Mouse (Mus musculus): ENCODE data around the gene Prss44. TPM values are rescaled to one million over a fixed set of nuclear protein-coding genes. Genes with fewer than 3 reads are reported as not detected.

Prss44 gene
- polyA plus RNA-seq (2015; fragmentation: Nextera tagmentation; extraction: Ambion mirVana): not detected in 2 replicates

GRCm38 (mm10) chr9:110813789-110814188 lies at the start of gene Prss44:
Gene Prss44, plus strand, starts transcription at chr9:110813994.
- H3K9me3 ChIP-seq (replicated peaks): no peaks in the 10 kb centered on the region
- H3K36me3 ChIP-seq: no peaks in the 10 kb centered on the region
- no peak within 1 kb of the TSS for H3K4me3 ChIP-seq (replicated peaks)
- WGBS: 63% methylated on average over 18 of the region's 18 CpGs
- no peak within 1 kb of the TSS for H3K4me2 ChIP-seq (replicated peaks)
- ATAC-seq (ENCODE audit: insufficient number of reproducible peaks, low FRiP score, low TSS enrichment, low read depth): no peak
- no peak within 1 kb of the TSS for H3K27ac ChIP-seq (replicated peaks)
- no peaks in the 10 kb centered on the region for H3K27me3 ChIP-seq
- 0 out of 2 replicates have a peak, but pooled peaks cover 2% of the 10 kb centered on the region for H3K4me1 ChIP-seq
- H3K9ac ChIP-seq: no peak within 1 kb of the TSS

GRCm38 (mm10) chr9:110772336-110772735 lies 41.5 kb upstream of the Prss44 start:
- peaks cover 20% of the 10 kb centered on the region for H3K4me1 ChIP-seq
- no peaks in the 10 kb centered on the region for H3K27me3 ChIP-seq
- H3K4me3 ChIP-seq (replicated peaks): no peak overlapping the region
- no peaks in the 10 kb centered on the region for H3K9me3 ChIP-seq (replicated peaks)
- H3K9ac ChIP-seq: no peak overlapping the region
- H3K4me2 ChIP-seq (replicated peaks): no peak overlapping the region
- H3K27ac ChIP-seq (replicated peaks): no peak overlapping the region
- no peak for ATAC-seq (ENCODE audit: insufficient number of reproducible peaks, low FRiP score, low TSS enrichment, low read depth)
- WGBS: 90% methylated on average over 10 of the region's 10 CpGs
- no peaks in the 10 kb centered on the region for H3K36me3 ChIP-seq

- no peak for ATAC-seq (ENCODE audit: insufficient number of reproducible peaks, low FRiP score, low TSS enrichment, low read depth)
- H3K27me3 ChIP-seq: no peaks in the 10 kb centered on the region
- H3K4me1 ChIP-seq: peaks cover 42% of the 10 kb centered on the region
- H3K4me2 ChIP-seq (replicated peaks): 0 out of 2 replicates have a peak overlapping the region, but pooled peaks have one; percentile 0
- H3K36me3 ChIP-seq: no peaks in the 10 kb centered on the region
- H3K27ac ChIP-seq (replicated peaks): peak overlapping the region; percentile 36; the same call in 1 of the 2 replicates
- H3K9ac ChIP-seq: no peak overlapping the region
- H3K4me3 ChIP-seq (replicated peaks): no peak overlapping the region
- H3K9me3 ChIP-seq (replicated peaks): no peaks in the 10 kb centered on the region
- 61% methylated on average over 15 of the region's 15 CpGs for WGBS
These were observed 39.2 kb upstream of the Prss44 start for GRCm38 (mm10) chr9:110774403-110775268.

DNA sequence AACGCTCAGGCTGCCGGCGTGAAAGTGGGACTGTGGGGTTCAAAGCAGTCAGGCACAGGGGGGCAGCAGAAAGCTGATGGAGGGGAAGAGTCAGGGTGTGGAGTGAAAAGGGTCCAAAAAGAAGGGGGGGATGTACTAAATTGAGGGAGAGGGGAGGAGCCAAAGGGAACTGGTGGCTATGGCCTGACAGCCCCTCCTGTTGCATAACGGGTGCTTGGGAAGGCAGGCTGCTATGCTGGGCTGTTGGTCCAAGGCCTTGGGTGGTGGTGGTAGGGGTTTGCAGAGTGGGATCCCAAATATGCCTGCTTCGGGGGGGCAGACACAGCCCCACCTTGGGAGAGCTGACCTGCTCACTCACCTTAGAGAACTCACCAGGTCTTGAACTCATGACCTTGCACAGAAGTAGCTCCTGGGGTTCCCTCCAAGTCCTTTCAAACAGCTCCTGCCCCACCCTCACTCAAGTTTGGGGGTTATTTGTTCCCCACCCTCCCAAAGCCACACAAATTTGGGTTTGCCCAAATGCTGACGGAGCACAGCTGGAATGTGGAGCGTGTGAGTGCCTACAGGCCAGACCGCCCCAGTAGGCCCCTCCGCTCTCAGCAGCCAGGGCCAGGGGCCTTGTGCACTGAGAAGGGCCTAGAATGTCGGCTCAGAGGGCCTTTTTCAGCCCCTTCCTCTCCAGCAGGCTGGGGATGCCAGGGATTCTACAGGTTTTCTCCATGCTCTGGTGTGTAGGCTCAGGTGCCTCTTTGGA lies 38.3 kb upstream of the Prss44 start:
- 47% methylated on average over 10 of the region's 10 CpGs for WGBS
- H3K27me3 ChIP-seq: 0 out of 2 replicates have a peak, but pooled peaks cover 2% of the 10 kb centered on the region
- no peaks in the 10 kb centered on the region for H3K9me3 ChIP-seq (replicated peaks)
- H3K4me3 ChIP-seq (replicated peaks): no peak overlapping the region
- 0 out of 2 replicates have a peak, but pooled peaks have one; percentile 13 for ATAC-seq (ENCODE audit: insufficient number of reproducible peaks, low FRiP score, low TSS enrichment, low read depth)
- peaks cover 45% of the 10 kb centered on the region for H3K4me1 ChIP-seq
- no peak overlapping the region for H3K9ac ChIP-seq
- peak overlapping the region; percentile 0; the same call in 1 of the 2 replicates for H3K4me2 ChIP-seq (replicated peaks)
- peak overlapping the region; percentile 36; the same call in 1 of the 2 replicates for H3K27ac ChIP-seq (replicated peaks)
- no peaks in the 10 kb centered on the region for H3K36me3 ChIP-seq

GRCm38 (mm10) chr9:110778100-110778499 lies 35.7 kb upstream of the Prss44 start:
- 42% methylated on average over 1 of the region's 1 CpGs for WGBS
- ATAC-seq (ENCODE audit: insufficient number of reproducible peaks, low FRiP score, low TSS enrichment, low read depth): no peak

GRCm38 (mm10) chr9:110778559-110778958 lies 35.2 kb upstream of the Prss44 start:
- Histone ChIP-seq H3K27ac (replicated peaks) (0 out of 2 replicates have a peak overlapping the region, but pooled peaks have one; percentile 39), H3K27me3 (peaks cover 4% of the 10 kb centered on the region; the same call in 1 of the 2 replicates), H3K4me1 (peaks cover 66% of the 10 kb centered on the region), H3K36me3 (no peaks in the 10 kb centered on the region), H3K4me3 (replicated peaks) (no peak overlapping the region), H3K9ac (no peak overlapping the region), H3K4me2 (replicated peaks) (no peak overlapping the region), H3K9me3 (replicated peaks) (no peaks in the 10 kb centered on the region)
- 73% methylated on average over 7 of the region's 7 CpGs for WGBS
- ATAC-seq (ENCODE audit: insufficient number of reproducible peaks, low FRiP score, low TSS enrichment, low read depth): no peak

More at GRCm38 (mm10) chr9:110778100-110778499, 35.7 kb upstream of the Prss44 start:
- no peaks in the 10 kb centered on the region for H3K9me3 ChIP-seq (replicated peaks)
- peaks cover 66% of the 10 kb centered on the region for H3K4me1 ChIP-seq
- peaks cover 4% of the 10 kb centered on the region; the same call in 1 of the 2 replicates for H3K27me3 ChIP-seq
- H3K9ac ChIP-seq: no peak overlapping the region
- no peak overlapping the region for H3K4me2 ChIP-seq (replicated peaks)
- H3K36me3 ChIP-seq: no peaks in the 10 kb centered on the region
- no peak overlapping the region for H3K4me3 ChIP-seq (replicated peaks)
- H3K27ac ChIP-seq (replicated peaks): no peak overlapping the region

- Histone ChIP-seq H3K4me3 (replicated peaks) (no peak overlapping the region), H3K9me3 (replicated peaks) (no peaks in the 10 kb centered on the region), H3K4me2 (replicated peaks) (no peak overlapping the region), H3K9ac (no peak overlapping the region), H3K36me3 (no peaks in the 10 kb centered on the region), H3K27ac (replicated peaks) (no peak overlapping the region), H3K27me3 (peaks cover 4% of the 10 kb centered on the region; the same call in 1 of the 2 replicates), H3K4me1 (peaks cover 66% of the 10 kb centered on the region)
- 60% methylated on average over 5 of the region's 5 CpGs for WGBS
- no peak for ATAC-seq (ENCODE audit: insufficient number of reproducible peaks, low FRiP score, low TSS enrichment, low read depth)
These were observed 34.4 kb upstream of the Prss44 start for GRCm38 (mm10) chr9:110779242-110779913.

- Histone ChIP-seq H3K4me3 (replicated peaks) (peak overlapping the region; percentile 47), H3K4me2 (replicated peaks) (peak overlapping the region; percentile 79), H3K27me3 (peaks cover 4% of the 10 kb centered on the region; the same call in 1 of the 2 replicates), H3K4me1 (peaks cover 50% of the 10 kb centered on the region), H3K27ac (replicated peaks) (peak overlapping the region; percentile 87), H3K9me3 (replicated peaks) (no peaks in the 10 kb centered on the region), H3K9ac (peak overlapping the region; percentile 39), H3K36me3 (no peaks in the 10 kb centered on the region)
- ATAC-seq (ENCODE audit: insufficient number of reproducible peaks, low FRiP score, low TSS enrichment, low read depth): peak; percentile 93
- WGBS: under 1% methylated on average over 41 of the region's 43 CpGs
These were observed 32.5 kb upstream of the Prss44 start for GRCm38 (mm10) chr9:110781256-110781721.

DNA sequence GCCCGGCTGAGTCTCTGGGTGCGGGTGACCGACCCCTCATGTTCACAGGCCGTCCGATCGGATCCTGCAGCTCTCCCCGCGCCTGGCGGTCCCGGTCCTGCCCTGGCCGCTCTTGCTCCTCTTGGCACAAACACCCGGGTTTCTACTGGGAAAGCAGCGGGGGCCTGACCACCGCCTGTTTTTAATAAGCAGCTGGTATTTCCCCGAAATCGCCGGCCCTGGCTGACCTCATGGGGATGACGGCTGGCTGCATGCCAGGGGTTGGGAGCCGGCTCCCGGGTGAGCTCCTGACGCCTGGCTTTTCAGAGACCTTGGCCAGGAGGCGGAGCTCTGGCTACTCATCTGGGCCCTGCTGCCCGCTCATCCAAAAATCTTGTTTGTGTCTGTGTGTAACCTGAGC lies 32.1 kb upstream of the Prss44 start:
- Histone ChIP-seq H3K9me3 (replicated peaks) (no peaks in the 10 kb centered on the region), H3K27me3 (peaks cover 4% of the 10 kb centered on the region; the same call in 1 of the 2 replicates), H3K9ac (peak overlapping the region; percentile 39), H3K4me2 (replicated peaks) (peak overlapping the region; percentile 79), H3K27ac (replicated peaks) (peak overlapping the region; percentile 87), H3K36me3 (no peaks in the 10 kb centered on the region), H3K4me1 (peaks cover 48% of the 10 kb centered on the region), H3K4me3 (replicated peaks) (peak overlapping the region; percentile 47)
- under 1% methylated on average over 23 of the region's 23 CpGs for WGBS
- peak; percentile 64 for ATAC-seq (ENCODE audit: insufficient number of reproducible peaks, low FRiP score, low TSS enrichment, low read depth)

DNA sequence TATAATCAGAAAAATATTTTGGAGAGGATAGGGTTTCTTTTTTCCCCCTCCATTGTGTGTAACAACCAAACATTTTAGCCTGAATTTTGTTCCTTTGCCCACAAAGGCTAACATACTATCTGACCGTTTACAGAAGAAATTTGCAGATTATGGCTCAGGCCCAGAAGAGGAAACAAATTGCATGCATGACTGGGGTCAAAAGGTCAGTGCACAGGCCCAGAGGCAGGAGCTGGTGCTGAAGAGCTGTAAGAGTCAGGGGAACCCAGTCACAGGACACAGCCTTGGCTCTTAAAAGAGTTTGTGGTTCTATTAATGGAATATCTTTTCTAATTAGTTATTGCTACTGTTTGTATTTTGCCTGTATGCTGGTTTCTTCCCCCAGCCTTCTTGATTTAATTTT lies 30.2 kb upstream of the Prss44 start:
- H3K4me1 ChIP-seq: peaks cover 34% of the 10 kb centered on the region
- H3K4me3 ChIP-seq (replicated peaks): no peak overlapping the region
- H3K27me3 ChIP-seq: peaks cover 4% of the 10 kb centered on the region; the same call in 1 of the 2 replicates
- no peaks in the 10 kb centered on the region for H3K36me3 ChIP-seq
- WGBS: 10% methylated on average over 1 of the region's 1 CpGs
- no peaks in the 10 kb centered on the region for H3K9me3 ChIP-seq (replicated peaks)
- no peak overlapping the region for H3K4me2 ChIP-seq (replicated peaks)
- no peak overlapping the region for H3K27ac ChIP-seq (replicated peaks)
- no peak overlapping the region for H3K9ac ChIP-seq
- ATAC-seq (ENCODE audit: insufficient number of reproducible peaks, low FRiP score, low TSS enrichment, low read depth): no peak
